Mouse (Mus musculus) kidney, postnatal 10 days (tissue): Measurements from ENCODE around the gene Larp7.

Experiments
- DNase-seq: peaks from one replicate; pipeline ENCODE4 v3.0.0; 2021; ENCODE audit warnings: mixed read lengths

Gene Larp7

DNA sequence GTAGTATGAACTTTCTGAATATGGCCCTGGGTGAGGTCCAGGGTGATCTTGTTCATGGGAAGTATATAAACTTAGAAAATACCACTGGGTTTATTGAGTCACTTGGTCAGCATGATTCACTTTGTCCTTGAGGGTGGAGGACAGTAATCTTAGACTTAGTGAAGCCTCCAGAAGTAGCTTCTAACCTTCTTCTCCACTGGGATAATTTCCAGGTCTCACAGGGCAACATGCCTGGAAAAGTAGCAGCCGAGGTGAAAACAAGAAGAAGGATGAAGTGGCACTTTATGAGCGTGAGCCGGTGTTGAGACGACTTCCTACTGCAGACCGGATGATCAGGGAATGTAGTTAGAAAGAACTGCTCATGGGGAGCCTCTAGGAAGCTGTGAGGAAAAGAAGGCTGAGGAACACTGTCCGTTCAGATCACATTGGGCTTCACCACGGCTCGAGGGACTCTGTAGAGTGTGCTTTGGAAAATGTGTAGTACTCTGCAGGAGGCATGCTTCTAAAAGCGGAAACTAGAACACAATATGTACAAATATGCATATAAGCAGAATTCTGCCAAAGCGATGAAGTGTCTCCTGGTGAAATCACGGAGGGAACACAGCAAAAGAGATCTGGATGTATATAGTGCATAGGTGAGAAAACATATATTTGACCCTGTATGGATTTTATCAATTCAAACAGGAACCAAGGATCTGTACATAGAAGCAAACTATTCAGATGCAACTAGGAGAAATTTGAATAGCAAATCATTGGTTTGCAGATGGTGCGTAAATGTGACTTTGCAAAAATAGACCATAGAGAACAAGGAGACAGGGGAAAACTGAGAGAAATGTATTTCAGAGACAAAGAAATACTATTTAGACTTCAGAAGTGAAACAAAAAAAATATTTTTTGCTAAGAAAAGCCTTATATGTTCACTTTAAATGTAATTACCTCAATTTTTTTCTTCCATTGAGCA, 41.1 kb downstream of the Larp7 start:
- DNase-seq: no peak

DNA sequence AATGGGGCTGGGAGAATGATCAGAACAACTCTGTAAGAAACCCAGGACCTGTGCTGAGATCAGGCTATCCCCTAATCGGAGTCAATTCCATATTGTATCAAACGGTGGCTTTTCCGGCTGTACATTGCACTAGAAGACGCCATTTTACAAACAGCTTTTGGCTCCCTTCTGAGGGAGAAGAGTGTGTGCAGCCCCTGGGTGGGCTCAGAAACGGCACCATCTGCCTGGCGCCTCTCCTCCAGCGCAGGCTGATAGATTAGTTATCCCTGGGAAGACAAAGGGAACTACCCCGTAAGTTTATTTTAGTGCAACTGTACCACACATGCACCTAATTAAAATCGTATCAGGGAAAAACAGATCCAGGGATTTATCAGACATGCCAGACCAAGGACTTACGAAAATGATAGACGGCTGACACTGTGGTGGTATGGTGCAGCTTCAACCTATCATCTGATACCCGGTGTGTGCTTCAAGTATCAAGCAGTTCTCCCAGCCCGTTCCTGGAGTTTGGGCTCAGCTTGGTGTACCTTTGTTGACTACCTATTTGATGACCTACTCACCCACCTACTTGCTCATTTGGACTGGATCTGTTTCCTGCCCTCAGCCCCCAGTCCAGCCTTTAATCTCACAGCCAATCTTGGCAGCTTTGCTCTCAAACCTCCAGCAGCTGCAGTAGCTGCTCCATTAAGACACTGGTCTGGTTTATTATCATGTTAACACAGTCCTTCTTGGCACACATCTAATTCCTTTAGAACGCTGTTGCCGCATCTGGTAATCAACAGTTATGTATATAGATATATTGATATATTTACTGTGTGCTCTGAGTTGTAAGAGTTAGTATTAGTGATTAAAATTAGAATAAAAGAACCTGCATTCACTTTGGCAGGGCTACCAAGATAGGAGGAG, 45.0 kb downstream of the Larp7 start:
- DNase-seq: no peak

GRCm38 (mm10) chr3:127498742-127499400, 54.3 kb downstream of the Larp7 start, which contains the start of gene Ank2:
TSS of gene Ank2 (minus strand) at chr3:127499350.
- DNase-seq: peak; percentile 68

GRCm38 (mm10) chr3:127498197-127498741, 54.9 kb downstream of the Larp7 start:
- DNase-seq: peak; percentile 10

GRCm38 (mm10) chr3:127492663-127493062, 60.5 kb downstream of the Larp7 start:
- DNase-seq: no peak

DNA sequence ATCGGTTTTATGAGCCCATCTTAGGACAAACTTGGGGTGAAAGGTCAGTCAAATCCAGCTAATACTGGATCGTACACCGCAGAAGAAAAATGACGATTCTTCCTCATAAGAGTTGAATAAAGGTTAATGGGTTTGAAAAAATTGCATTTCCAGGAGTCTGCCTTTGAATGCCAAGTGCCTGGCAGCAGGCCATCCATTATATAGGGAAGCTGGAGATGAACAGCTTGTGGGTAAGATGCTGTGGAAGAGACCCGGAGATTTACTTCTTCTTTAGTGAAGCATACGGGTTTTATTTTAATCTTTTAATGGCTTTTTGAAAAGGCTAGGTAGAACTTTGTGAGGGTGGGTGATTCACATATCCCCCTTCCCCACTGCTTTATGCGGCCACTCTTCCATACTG, 65.8 kb downstream of the Larp7 start:
- DNase-seq: no peak
